Mouse (Mus musculus): Measurements from ENCODE around the gene Pdhb. TPM values are rescaled to one million over a fixed set of nuclear protein-coding genes. Genes with fewer than 3 reads are reported as not detected.

Gene Pdhb
- total and polyA plus RNA-seq, 2 experiments from 2014 or later = 151 to 249 TPM

- Histone ChIP-seq H3K27ac (ENCODE audit: low read depth, low read length) (no peak overlapping the region), H3K4me3 (ENCODE audit: low read depth, low read length) (no peak overlapping the region), H3K27me3 (ENCODE audit: insufficient read depth, low read length) (no peaks in the 10 kb centered on the region), H3K36me3 (ENCODE audit: insufficient read depth) (0 out of 2 replicates have a peak, but pooled peaks cover 21% of the 10 kb centered on the region), H3K4me2 (ENCODE audit: low read depth) (no peak overlapping the region), H3K9me3 (ENCODE audit: low read length) (no peaks in the 10 kb centered on the region), H3K4me1 (ENCODE audit: insufficient read depth) (no peaks in the 10 kb centered on the region), H3K9ac (no peak overlapping the region)
- WGBS = 66% methylated on average over 7 of the region's 7 CpGs
- TF ChIP-seq CTCF (IDR thresholded peaks at IDR 0.05; ENCODE audit: low read depth) = no peak
- ATAC-seq (peak; percentile 47; the same call in 1 of the 2 replicates), DNase-seq (peak; percentile 13)
Observed at GRCm38 (mm10) chr14:8123141-8123540, 49.7 kb downstream of the Pdhb start.

GRCm38 (mm10) chr14:8119904-8120303 lies 52.9 kb downstream of the Pdhb start:
- Histone ChIP-seq H3K4me1 (ENCODE audit: insufficient read depth) (no peaks in the 10 kb centered on the region), H3K27me3 (ENCODE audit: insufficient read depth, low read length) (no peaks in the 10 kb centered on the region), H3K9me3 (ENCODE audit: low read length) (no peaks in the 10 kb centered on the region), H3K4me3 (ENCODE audit: low read depth, low read length) (no peak overlapping the region), H3K4me2 (ENCODE audit: low read depth) (no peak overlapping the region), H3K27ac (ENCODE audit: low read depth, low read length) (no peak overlapping the region), H3K36me3 (ENCODE audit: insufficient read depth) (0 out of 2 replicates have a peak, but pooled peaks cover 18% of the 10 kb centered on the region), H3K9ac (no peak overlapping the region)
- DNase-seq (no peak), ATAC-seq (no peak)
- 83% methylated on average over 3 of the region's 3 CpGs for WGBS
- TF ChIP-seq CTCF (IDR thresholded peaks at IDR 0.05; ENCODE audit: low read depth) = no peak

- Histone ChIP-seq H3K27ac (ENCODE audit: low read depth, low read length) (no peak overlapping the region), H3K9ac (no peak overlapping the region), H3K4me2 (ENCODE audit: low read depth) (no peak overlapping the region), H3K27me3 (ENCODE audit: insufficient read depth, low read length) (no peaks in the 10 kb centered on the region), H3K4me1 (ENCODE audit: insufficient read depth) (no peaks in the 10 kb centered on the region), H3K4me3 (ENCODE audit: low read depth, low read length) (no peak overlapping the region), H3K36me3 (ENCODE audit: insufficient read depth) (0 out of 2 replicates have a peak, but pooled peaks cover 18% of the 10 kb centered on the region), H3K9me3 (ENCODE audit: low read length) (no peaks in the 10 kb centered on the region)
- ATAC-seq (no peak), DNase-seq (no peak)
- WGBS = 88% methylated on average over 5 of the region's 5 CpGs
- TF ChIP-seq CTCF (IDR thresholded peaks at IDR 0.05; ENCODE audit: low read depth) = no peak
Observed at GRCm38 (mm10) chr14:8119454-8119853, 53.4 kb downstream of the Pdhb start.

- Histone ChIP-seq H3K9ac (no peak overlapping the region), H3K36me3 (ENCODE audit: insufficient read depth) (0 out of 2 replicates have a peak, but pooled peaks cover 9% of the 10 kb centered on the region), H3K4me3 (ENCODE audit: low read depth, low read length) (no peak overlapping the region), H3K4me1 (ENCODE audit: insufficient read depth) (no peaks in the 10 kb centered on the region), H3K9me3 (ENCODE audit: low read length) (no peaks in the 10 kb centered on the region), H3K4me2 (ENCODE audit: low read depth) (no peak overlapping the region), H3K27me3 (ENCODE audit: insufficient read depth, low read length) (no peaks in the 10 kb centered on the region), H3K27ac (ENCODE audit: low read depth, low read length) (no peak overlapping the region)
- no peak for TF ChIP-seq CTCF (IDR thresholded peaks at IDR 0.05; ENCODE audit: low read depth)
- ATAC-seq (no peak), DNase-seq (no peak)
- WGBS = 79% methylated on average over 2 of the region's 2 CpGs
Observed at GRCm38 (mm10) chr14:8117371-8117770, 55.5 kb downstream of the Pdhb start.

Other genes starting within 250 kb of the Pdhb start
- 0.31 TPM in 1 of 2 replicates, not detected in the other for gene Gm45521, start 215.7 kb downstream of the Pdhb start, total RNA-seq (2014; rRNA removed)
- gene Gm45521, start 215.7 kb downstream of the Pdhb start, polyA plus RNA-seq (2015; fragmentation: Nextera tagmentation; extraction: Ambion mirVana) = not detected in 2 replicates
- gene Dnase1l3, start 178.5 kb downstream of the Pdhb start, total RNA-seq (2014; rRNA removed) = not detected in 2 replicates
- gene Dnase1l3, start 178.5 kb downstream of the Pdhb start, polyA plus RNA-seq (2015; fragmentation: Nextera tagmentation; extraction: Ambion mirVana) = 0.05 and 0.10 TPM in 2 replicates
- 8.0 and 11.2 TPM in 2 replicates for gene Abhd6, start 170.1 kb downstream of the Pdhb start, total RNA-seq (2014; rRNA removed)
- 28.5 and 36.2 TPM in 2 replicates for gene Abhd6, start 170.1 kb downstream of the Pdhb start, polyA plus RNA-seq (2015; fragmentation: Nextera tagmentation; extraction: Ambion mirVana)
- gene Rpp14, start 92.7 kb downstream of the Pdhb start, total RNA-seq (2014; rRNA removed) = 40.5 and 47.7 TPM in 2 replicates
- gene Rpp14, start 92.7 kb downstream of the Pdhb start, polyA plus RNA-seq (2015; fragmentation: Nextera tagmentation; extraction: Ambion mirVana) = 37.3 and 43.8 TPM in 2 replicates
- 34.0 and 36.0 TPM in 2 replicates for gene Pxk, start 74.8 kb downstream of the Pdhb start, total RNA-seq (2014; rRNA removed)
- 38.6 and 45.1 TPM in 2 replicates for gene Pxk, start 74.8 kb downstream of the Pdhb start, polyA plus RNA-seq (2015; fragmentation: Nextera tagmentation; extraction: Ambion mirVana)
- 19.3 and 27.0 TPM in 2 replicates for gene Kctd6, start 41.1 kb upstream of the Pdhb start, total RNA-seq (2014; rRNA removed)
- 37.0 and 42.0 TPM in 2 replicates for gene Kctd6, start 41.1 kb upstream of the Pdhb start, polyA plus RNA-seq (2015; fragmentation: Nextera tagmentation; extraction: Ambion mirVana)
- 0.14 TPM in 1 of 2 replicates, not detected in the other for gene Acox2, start 86.3 kb upstream of the Pdhb start, total RNA-seq (2014; rRNA removed)
- gene Acox2, start 86.3 kb upstream of the Pdhb start, polyA plus RNA-seq (2015; fragmentation: Nextera tagmentation; extraction: Ambion mirVana) = 0.31 and 0.59 TPM in 2 replicates
- gene Fam107a, start 145.0 kb upstream of the Pdhb start, total RNA-seq (2014; rRNA removed) = 15.5 and 23.5 TPM in 2 replicates
- 2.0 and 2.8 TPM in 2 replicates for gene Fam107a, start 145.0 kb upstream of the Pdhb start, polyA plus RNA-seq (2015; fragmentation: Nextera tagmentation; extraction: Ambion mirVana)
- 0.23 TPM in 1 of 2 replicates, not detected in the other for gene Oit1, start 205.7 kb upstream of the Pdhb start, total RNA-seq (2014; rRNA removed)
- 0.12 and 0.15 TPM in 2 replicates for gene Oit1, start 205.7 kb upstream of the Pdhb start, polyA plus RNA-seq (2015; fragmentation: Nextera tagmentation; extraction: Ambion mirVana)